Mouse (Mus musculus): ENCODE measurements around the gene Ms4a1.

- TF ChIP-seq POLR2A (IDR thresholded peaks at IDR 0.05; ENCODE audit: low read depth, low read length) (no peak), CTCF (IDR thresholded peaks at IDR 0.05; ENCODE audit: extremely low read depth, insufficient read length, insufficient replicate concordance, low read depth, low read length) (no peak)
Measured at GRCm38 (mm10) chr19:11242560-11242959, 23.5 kb downstream of the Ms4a1 start.

All from small intestine, adult 2 months (tissue).